Mouse (Mus musculus): ENCODE data around the gene Dsn1. TPM values are rescaled to one million over a fixed set of nuclear protein-coding genes. Genes with fewer than 3 reads are reported as not detected.

Dsn1 gene
- 51.4 and 56.9 TPM in 2 replicates for polyA plus RNA-seq (2014; fragmentation: Nextera tagmentation; extraction: Ambion mirVana)

GRCm38 (mm10) chr2:157006511-157007233 lies at the start of gene Dsn1:
Dsn1 (minus strand) TSS chr2:157007154.
- Histone ChIP-seq H3K9ac (ENCODE audit: low read length) (peak within 1 kb of the TSS; percentile 80), H3K4me3 (ENCODE audit: low read depth, low read length) (peak within 1 kb of the TSS; percentile 78), H3K27ac (ENCODE audit: low read depth, low read length) (peak within 1 kb of the TSS; percentile 54; the same call in 1 of the 2 replicates), H3K4me2 (peak within 1 kb of the TSS; percentile 92), H3K36me3 (ENCODE audit: control insufficient read depth, insufficient read depth, low read length) (no peaks in the 10 kb centered on the region), H3K27me3 (ENCODE audit: control insufficient read depth, insufficient read depth, low read length) (no peaks in the 10 kb centered on the region), H3K9me3 (ENCODE audit: control insufficient read depth, low read length) (no peaks in the 10 kb centered on the region), H3K4me1 (ENCODE audit: control insufficient read depth, insufficient read depth, low read length) (peaks cover 13% of the 10 kb centered on the region)
- under 1% methylated on average over 56 of the region's 56 CpGs for WGBS
- ATAC-seq (ENCODE audit: low FRiP score): peak; percentile 86
- peak; percentile 99 for DNase-seq (ENCODE audit: low spot score, missing footprints)

DNA sequence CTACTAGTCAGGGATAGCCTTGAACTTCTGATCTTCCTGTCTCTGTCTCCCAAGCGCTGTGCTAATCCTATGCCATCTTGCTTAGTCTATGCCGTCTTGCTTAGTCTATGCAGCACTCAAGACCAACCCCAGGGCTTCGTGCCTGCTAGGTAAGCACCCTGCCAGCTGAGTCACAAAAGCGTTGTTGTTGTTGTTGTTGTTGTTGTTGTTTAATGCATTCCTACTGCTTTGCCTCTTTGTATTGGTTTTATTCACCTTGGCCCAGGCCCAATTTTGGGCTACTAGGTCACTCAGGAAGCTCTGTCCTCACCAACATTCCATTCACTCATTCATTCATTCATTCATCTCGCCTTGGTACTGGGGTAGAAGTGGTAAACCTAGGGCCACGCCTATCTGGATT lies 48.8 kb upstream of the Dsn1 start:
- peaks cover 18% of the 10 kb centered on the region for H3K36me3 ChIP-seq (ENCODE audit: control insufficient read depth, insufficient read depth, low read length)
- 91% methylated on average over 6 of the region's 6 CpGs for WGBS
- no peaks in the 10 kb centered on the region for H3K9me3 ChIP-seq (ENCODE audit: control insufficient read depth, low read length)
- no peak for DNase-seq (ENCODE audit: low spot score, missing footprints)
- H3K9ac ChIP-seq (ENCODE audit: low read length): no peak overlapping the region
- ATAC-seq (ENCODE audit: low FRiP score): no peak
- H3K4me3 ChIP-seq (ENCODE audit: low read depth, low read length): no peak overlapping the region
- H3K4me2 ChIP-seq: no peak overlapping the region
- no peaks in the 10 kb centered on the region for H3K27me3 ChIP-seq (ENCODE audit: control insufficient read depth, insufficient read depth, low read length)
- H3K27ac ChIP-seq (ENCODE audit: low read depth, low read length): no peak overlapping the region
- peaks cover 15% of the 10 kb centered on the region for H3K4me1 ChIP-seq (ENCODE audit: control insufficient read depth, insufficient read depth, low read length)

DNA sequence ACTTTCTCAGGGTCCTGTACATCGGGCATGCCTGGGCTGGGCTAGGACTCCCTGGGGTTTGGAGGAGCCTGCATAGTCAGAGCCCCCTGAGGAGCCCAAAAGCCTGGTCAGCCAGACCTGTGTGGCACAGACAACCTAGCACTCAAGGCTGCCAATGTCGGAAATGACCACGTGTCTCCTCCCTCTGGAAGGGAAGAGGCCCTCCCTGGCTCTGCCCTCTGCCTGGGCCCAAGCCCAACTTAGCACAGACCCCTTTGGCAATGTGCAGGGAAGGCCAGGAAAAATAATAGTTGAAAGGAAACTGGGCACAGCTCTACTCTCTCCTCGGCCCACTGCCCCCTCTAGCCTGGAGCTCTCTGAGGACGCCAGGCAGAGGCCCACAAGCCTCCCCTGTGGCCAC lies 47.9 kb upstream of the Dsn1 start:
- WGBS: 75% methylated on average over 5 of the region's 5 CpGs
- Histone ChIP-seq H3K4me2 (no peak overlapping the region), H3K27me3 (ENCODE audit: control insufficient read depth, insufficient read depth, low read length) (no peaks in the 10 kb centered on the region), H3K4me1 (ENCODE audit: control insufficient read depth, insufficient read depth, low read length) (peaks cover 23% of the 10 kb centered on the region), H3K9ac (ENCODE audit: low read length) (no peak overlapping the region), H3K27ac (ENCODE audit: low read depth, low read length) (no peak overlapping the region), H3K9me3 (ENCODE audit: control insufficient read depth, low read length) (no peaks in the 10 kb centered on the region), H3K4me3 (ENCODE audit: low read depth, low read length) (no peak overlapping the region), H3K36me3 (ENCODE audit: control insufficient read depth, insufficient read depth, low read length) (peaks cover 16% of the 10 kb centered on the region)
- ATAC-seq (ENCODE audit: low FRiP score): no peak
- DNase-seq (ENCODE audit: low spot score, missing footprints): no peak

DNA sequence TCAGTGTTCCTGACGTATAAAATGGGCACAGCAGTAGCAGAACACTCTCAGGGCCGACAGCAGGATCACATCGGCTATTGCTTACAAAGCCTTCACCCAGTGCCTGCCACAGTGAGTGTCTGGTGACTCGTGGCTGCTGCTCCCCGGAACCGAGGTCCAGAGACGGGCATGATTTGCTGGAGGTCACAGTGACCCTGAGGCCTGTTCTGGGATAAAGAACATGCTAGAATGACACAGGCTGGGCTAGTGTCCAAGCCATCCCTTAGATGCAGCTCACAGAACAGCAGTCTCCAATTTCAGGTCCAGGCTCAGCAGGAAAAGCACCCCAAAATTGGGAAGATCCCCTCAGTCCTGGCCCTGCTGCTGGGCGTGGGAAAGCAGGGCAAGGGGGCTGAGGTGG lies 47.3 kb upstream of the Dsn1 start:
- 95% methylated on average over 8 of the region's 8 CpGs for WGBS
- Histone ChIP-seq H3K4me1 (ENCODE audit: control insufficient read depth, insufficient read depth, low read length) (peaks cover 24% of the 10 kb centered on the region), H3K9ac (ENCODE audit: low read length) (no peak overlapping the region), H3K27ac (ENCODE audit: low read depth, low read length) (no peak overlapping the region), H3K36me3 (ENCODE audit: control insufficient read depth, insufficient read depth, low read length) (peaks cover 15% of the 10 kb centered on the region), H3K4me2 (no peak overlapping the region), H3K4me3 (ENCODE audit: low read depth, low read length) (no peak overlapping the region), H3K9me3 (ENCODE audit: control insufficient read depth, low read length) (no peaks in the 10 kb centered on the region), H3K27me3 (ENCODE audit: control insufficient read depth, insufficient read depth, low read length) (no peaks in the 10 kb centered on the region)
- DNase-seq (ENCODE audit: low spot score, missing footprints): no peak
- no peak for ATAC-seq (ENCODE audit: low FRiP score)

DNA sequence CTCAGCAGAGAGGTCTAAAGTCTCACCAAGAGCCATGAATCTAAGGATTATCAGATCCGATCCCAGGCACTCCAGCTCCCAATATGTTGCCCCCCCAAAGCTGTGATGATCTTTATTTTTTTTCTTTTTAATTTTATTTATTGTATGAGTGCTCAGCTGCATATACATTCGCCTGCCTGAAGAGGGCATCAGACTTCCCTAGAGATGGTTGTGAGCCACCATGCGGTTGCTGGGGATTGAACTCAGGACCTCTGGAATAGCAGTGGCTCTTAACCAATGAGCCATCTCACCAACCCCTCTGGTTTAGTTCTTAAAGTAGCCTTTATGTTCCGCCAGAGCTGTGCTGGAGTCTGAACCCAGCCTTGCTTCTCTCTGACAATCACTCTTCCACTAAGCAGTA lies 46.8 kb upstream of the Dsn1 start:
- Histone ChIP-seq H3K9ac (ENCODE audit: low read length) (no peak overlapping the region), H3K4me3 (ENCODE audit: low read depth, low read length) (no peak overlapping the region), H3K36me3 (ENCODE audit: control insufficient read depth, insufficient read depth, low read length) (peaks cover 15% of the 10 kb centered on the region), H3K4me1 (ENCODE audit: control insufficient read depth, insufficient read depth, low read length) (peaks cover 19% of the 10 kb centered on the region), H3K27me3 (ENCODE audit: control insufficient read depth, insufficient read depth, low read length) (no peaks in the 10 kb centered on the region), H3K4me2 (no peak overlapping the region), H3K9me3 (ENCODE audit: control insufficient read depth, low read length) (no peaks in the 10 kb centered on the region), H3K27ac (ENCODE audit: low read depth, low read length) (no peak overlapping the region)
- WGBS: 73% methylated on average over 4 of the region's 4 CpGs
- ATAC-seq (ENCODE audit: low FRiP score) (no peak), DNase-seq (ENCODE audit: low spot score, missing footprints) (no peak)

- ATAC-seq (ENCODE audit: low FRiP score): no peak
- H3K4me3 ChIP-seq (ENCODE audit: low read depth, low read length): no peak overlapping the region
- H3K27me3 ChIP-seq (ENCODE audit: control insufficient read depth, insufficient read depth, low read length): no peaks in the 10 kb centered on the region
- no peak overlapping the region for H3K27ac ChIP-seq (ENCODE audit: low read depth, low read length)
- peaks cover 17% of the 10 kb centered on the region for H3K36me3 ChIP-seq (ENCODE audit: control insufficient read depth, insufficient read depth, low read length)
- 94% methylated on average over 5 of the region's 5 CpGs for WGBS
- H3K4me1 ChIP-seq (ENCODE audit: control insufficient read depth, insufficient read depth, low read length): peaks cover 12% of the 10 kb centered on the region
- no peak overlapping the region for H3K4me2 ChIP-seq
- no peaks in the 10 kb centered on the region for H3K9me3 ChIP-seq (ENCODE audit: control insufficient read depth, low read length)
- no peak for DNase-seq (ENCODE audit: low spot score, missing footprints)
- no peak overlapping the region for H3K9ac ChIP-seq (ENCODE audit: low read length)
Measured at GRCm38 (mm10) chr2:157053124-157053523, 46.2 kb upstream of the Dsn1 start.

- Histone ChIP-seq H3K27ac (ENCODE audit: low read depth, low read length) (no peak overlapping the region), H3K4me3 (ENCODE audit: low read depth, low read length) (no peak overlapping the region), H3K9ac (ENCODE audit: low read length) (no peak overlapping the region), H3K4me2 (no peak overlapping the region), H3K27me3 (ENCODE audit: control insufficient read depth, insufficient read depth, low read length) (no peaks in the 10 kb centered on the region), H3K4me1 (ENCODE audit: control insufficient read depth, insufficient read depth, low read length) (peaks cover 12% of the 10 kb centered on the region), H3K36me3 (ENCODE audit: control insufficient read depth, insufficient read depth, low read length) (peaks cover 17% of the 10 kb centered on the region), H3K9me3 (ENCODE audit: control insufficient read depth, low read length) (no peaks in the 10 kb centered on the region)
- WGBS: 84% methylated on average over 8 of the region's 8 CpGs
- no peak for ATAC-seq (ENCODE audit: low FRiP score)
- DNase-seq (ENCODE audit: low spot score, missing footprints): no peak
Measured at GRCm38 (mm10) chr2:157052448-157052847, 45.5 kb upstream of the Dsn1 start.

DNA sequence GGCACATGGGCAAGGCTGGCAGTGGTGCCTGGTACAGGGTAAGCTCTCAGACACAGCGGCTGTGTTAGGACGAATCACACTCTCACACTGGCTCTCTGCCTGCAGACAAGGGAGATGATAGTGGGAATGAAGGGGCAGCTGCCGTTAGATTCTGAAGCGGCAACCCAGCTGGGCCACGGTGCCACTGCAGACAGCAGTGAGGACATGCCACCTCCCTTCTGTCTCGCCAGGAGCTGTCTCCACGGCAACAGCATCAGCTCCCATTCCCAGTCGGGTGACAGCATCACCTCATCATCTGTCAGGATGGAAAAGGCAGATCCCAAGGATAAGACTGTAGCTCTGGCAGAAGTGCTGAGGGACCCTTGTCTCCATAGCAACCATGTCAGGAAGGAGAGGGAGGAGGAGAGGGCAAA lies 42.9 kb upstream of the Dsn1 start:
- Histone ChIP-seq H3K4me2 (no peak overlapping the region), H3K27me3 (ENCODE audit: control insufficient read depth, insufficient read depth, low read length) (no peaks in the 10 kb centered on the region), H3K9me3 (ENCODE audit: control insufficient read depth, low read length) (no peaks in the 10 kb centered on the region), H3K27ac (ENCODE audit: low read depth, low read length) (peak overlapping the region; percentile 67), H3K4me1 (ENCODE audit: control insufficient read depth, insufficient read depth, low read length) (peaks cover 12% of the 10 kb centered on the region), H3K4me3 (ENCODE audit: low read depth, low read length) (no peak overlapping the region), H3K36me3 (ENCODE audit: control insufficient read depth, insufficient read depth, low read length) (peaks cover 33% of the 10 kb centered on the region), H3K9ac (ENCODE audit: low read length) (peak overlapping the region; percentile 6; the same call in 1 of the 2 replicates)
- ATAC-seq (ENCODE audit: low FRiP score): peak; percentile 89; the same call in 1 of the 2 replicates
- no peak for DNase-seq (ENCODE audit: low spot score, missing footprints)
- WGBS: 63% methylated on average over 8 of the region's 8 CpGs

GRCm38 (mm10) chr2:157048395-157049181 lies 41.6 kb upstream of the Dsn1 start:
- Histone ChIP-seq H3K9me3 (ENCODE audit: control insufficient read depth, low read length) (no peaks in the 10 kb centered on the region), H3K4me1 (ENCODE audit: control insufficient read depth, insufficient read depth, low read length) (peaks cover 12% of the 10 kb centered on the region), H3K27ac (ENCODE audit: low read depth, low read length) (no peak overlapping the region), H3K36me3 (ENCODE audit: control insufficient read depth, insufficient read depth, low read length) (peaks cover 39% of the 10 kb centered on the region), H3K9ac (ENCODE audit: low read length) (no peak overlapping the region), H3K4me2 (no peak overlapping the region), H3K4me3 (ENCODE audit: low read depth, low read length) (no peak overlapping the region), H3K27me3 (ENCODE audit: control insufficient read depth, insufficient read depth, low read length) (no peaks in the 10 kb centered on the region)
- no peak for DNase-seq (ENCODE audit: low spot score, missing footprints)
- 92% methylated on average over 13 of the region's 13 CpGs for WGBS
- ATAC-seq (ENCODE audit: low FRiP score): no peak

Data from midbrain, embryonic 11.5 days (tissue).